Mouse (Mus musculus) hindbrain, embryonic 11.5 days (tissue): ENCODE measurements at regions not wholly inside any gene's neighbourhood (a gene's known extent, or its start where the extent isn't known, plus 50 kb on each side); places are given as distances from the start of the nearest gene placed in this dataset.

Source experiments
- ATAC-seq: fragments of 200-750 bp; cut with Nextera tagmentation; 2 replicates; pipeline ENCODE4 v1.8.0; 2017; ENCODE audit warnings: mild to moderate bottlenecking, moderate TSS enrichment, moderate library complexity; ENCODE audit not compliant: low FRiP score
- DNase-seq: peaks from one replicate; pipeline ENCODE4 v3.0.0-alpha.2; 2015; ENCODE audit warnings: low spot score
- H3K27ac ChIP-seq: fragments of 300-500 bp; sonication (generic); 2 replicates; pipeline ENCODE4 v1.5.1; 2014; ENCODE audit warnings: mild to moderate bottlenecking, low read depth, low read length
- H3K27me3 ChIP-seq: fragments of 300-500 bp; sonication (generic); 2 replicates; pipeline ENCODE4 v1.6.1; 2014; ENCODE audit warnings: mild to moderate bottlenecking, low read length, moderate library complexity, mixed read lengths; ENCODE audit not compliant: control insufficient read depth, insufficient read depth
- H3K36me3 ChIP-seq: fragments of 300-500 bp; sonication (generic); 2 replicates; pipeline ENCODE4 v1.6.1; 2014; ENCODE audit warnings: mild to moderate bottlenecking, low read length, moderate library complexity, mixed read lengths; ENCODE audit not compliant: control insufficient read depth, insufficient read depth
- H3K4me1 ChIP-seq: fragments of 300-500 bp; sonication (generic); replicated peaks from 2 replicates; pipeline ENCODE4 v1.6.1; 2014; ENCODE audit warnings: low read length, mixed read lengths; ENCODE audit not compliant: control insufficient read depth, insufficient read depth
- H3K4me2 ChIP-seq: fragments of 300-500 bp; sonication (generic); replicated peaks from 2 replicates; pipeline ENCODE4 v1.6.1; 2014; ENCODE audit warnings: mild to moderate bottlenecking, low read depth, low read length
- H3K4me3 ChIP-seq: fragments of 300-500 bp; sonication (generic); 2 replicates; pipeline ENCODE4 v1.5.1; 2014; ENCODE audit warnings: low read depth, low read length
- H3K9ac ChIP-seq: fragments of 300-500 bp; sonication (generic); 2 replicates; pipeline ENCODE4 v1.6.1; 2014; ENCODE audit warnings: low read depth, low read length
- H3K9me3 ChIP-seq: fragments of 300-500 bp; sonication (generic); 2 replicates; pipeline ENCODE4 v1.6.1; 2016; ENCODE audit warnings: low read length; ENCODE audit not compliant: control insufficient read depth
- WGBS: fragments of 180-500 bp; shearing (Covaris S2); extraction: QIAGEN DNeasy Blood & Tissue Kit; methylation state at CpG from one replicate; pipeline ENCODE4 v1.1.7; 2014; 5-methylcytosine and 5-hydroxymethylcytosine counted together

- ATAC-seq (no peak), DNase-seq (no peak)
- Histone ChIP-seq H3K9ac (no peak overlapping the region), H3K27ac (no peak overlapping the region), H3K4me3 (no peak overlapping the region), H3K27me3 (no peaks in the 10 kb centered on the region), H3K4me2 (no peak overlapping the region), H3K36me3 (no peaks in the 10 kb centered on the region), H3K9me3 (no peaks in the 10 kb centered on the region), H3K4me1 (0 out of 2 replicates have a peak, but pooled peaks cover 2% of the 10 kb centered on the region)
- 87% methylated on average over 2 of the region's 2 CpGs for WGBS
Measured at GRCm38 (mm10) chr2:179033171-179033570, 409.1 kb upstream of the Cdh4 start.

- H3K27me3 ChIP-seq, result no peaks in the 10 kb centered on the region
- H3K9me3 ChIP-seq, result no peaks in the 10 kb centered on the region
- no peak overlapping the region for H3K9ac ChIP-seq
- no peak overlapping the region for H3K4me2 ChIP-seq
- no peak overlapping the region for H3K4me3 ChIP-seq
- WGBS, result 84% methylated on average over 6 of the region's 6 CpGs
- ATAC-seq (no peak), DNase-seq (no peak)
- no peak overlapping the region for H3K27ac ChIP-seq
- H3K36me3 ChIP-seq, result no peaks in the 10 kb centered on the region
- H3K4me1 ChIP-seq, result 0 out of 2 replicates have a peak, but pooled peaks cover 2% of the 10 kb centered on the region
Measured at GRCm38 (mm10) chr2:179035446-179035845, 406.8 kb upstream of the Cdh4 start.

- DNase-seq (no peak), ATAC-seq (no peak)
- H3K4me2 ChIP-seq, result no peak overlapping the region
- no peak overlapping the region for H3K27ac ChIP-seq
- H3K9me3 ChIP-seq, result no peaks in the 10 kb centered on the region
- no peak overlapping the region for H3K9ac ChIP-seq
- 79% methylated on average over 2 of the region's 2 CpGs for WGBS
- no peak overlapping the region for H3K4me3 ChIP-seq
- H3K4me1 ChIP-seq, result 0 out of 2 replicates have a peak, but pooled peaks cover 2% of the 10 kb centered on the region
- no peaks in the 10 kb centered on the region for H3K36me3 ChIP-seq
- H3K27me3 ChIP-seq, result no peaks in the 10 kb centered on the region
Measured at GRCm38 (mm10) chr2:179039697-179040096, 402.5 kb upstream of the Cdh4 start.

GRCm38 (mm10) chr2:179043671-179044070, 398.6 kb upstream of the Cdh4 start:
- no peaks in the 10 kb centered on the region for H3K9me3 ChIP-seq
- 68% methylated on average over 4 of the region's 4 CpGs for WGBS
- ATAC-seq, result 0 out of 2 replicates have a peak, but pooled peaks have one; percentile 48

GRCm38 (mm10) chr2:179045361-179045760, 396.9 kb upstream of the Cdh4 start:
- H3K9me3 ChIP-seq, result no peaks in the 10 kb centered on the region
- H3K4me3 ChIP-seq, result no peak overlapping the region
- no peaks in the 10 kb centered on the region for H3K36me3 ChIP-seq
- no peak overlapping the region for H3K4me2 ChIP-seq
- ATAC-seq (peak; percentile 83), DNase-seq (peak; percentile 45)
- WGBS, result 32% methylated on average over 1 of the region's 1 CpGs
- no peaks in the 10 kb centered on the region for H3K4me1 ChIP-seq
- no peaks in the 10 kb centered on the region for H3K27me3 ChIP-seq
- no peak overlapping the region for H3K9ac ChIP-seq
- H3K27ac ChIP-seq, result no peak overlapping the region

More at GRCm38 (mm10) chr2:179043671-179044070, 398.6 kb upstream of the Cdh4 start:
- Histone ChIP-seq H3K4me2 (no peak overlapping the region), H3K4me3 (no peak overlapping the region), H3K27ac (no peak overlapping the region), H3K27me3 (no peaks in the 10 kb centered on the region), H3K9ac (no peak overlapping the region), H3K36me3 (no peaks in the 10 kb centered on the region), H3K4me1 (no peaks in the 10 kb centered on the region)
- DNase-seq, result no peak

- no peak for DNase-seq
- H3K9ac ChIP-seq, result no peak overlapping the region
- H3K4me3 ChIP-seq, result no peak overlapping the region
- H3K4me2 ChIP-seq, result no peak overlapping the region
- H3K27me3 ChIP-seq, result no peaks in the 10 kb centered on the region
- H3K4me1 ChIP-seq, result no peaks in the 10 kb centered on the region
- no peak overlapping the region for H3K27ac ChIP-seq
- 74% methylated on average over 8 of the region's 8 CpGs for WGBS
- H3K9me3 ChIP-seq, result no peaks in the 10 kb centered on the region
- no peak for ATAC-seq
- no peaks in the 10 kb centered on the region for H3K36me3 ChIP-seq
Measured at GRCm38 (mm10) chr2:179054441-179054840, 387.8 kb upstream of the Cdh4 start.

- DNase-seq (no peak), ATAC-seq (no peak)
- Histone ChIP-seq H3K9ac (no peak overlapping the region), H3K27me3 (no peaks in the 10 kb centered on the region), H3K4me2 (no peak overlapping the region), H3K27ac (no peak overlapping the region), H3K9me3 (no peaks in the 10 kb centered on the region), H3K4me3 (no peak overlapping the region), H3K4me1 (0 out of 2 replicates have a peak, but pooled peaks cover 4% of the 10 kb centered on the region), H3K36me3 (no peaks in the 10 kb centered on the region)
- WGBS, result 33% methylated on average over 8 of the region's 8 CpGs
Measured at GRCm38 (mm10) chr2:179064616-179065015, 377.6 kb upstream of the Cdh4 start.

- H3K27ac ChIP-seq, result no peak overlapping the region
- WGBS, result 73% methylated on average over 6 of the region's 6 CpGs
- no peak overlapping the region for H3K4me3 ChIP-seq
- H3K9ac ChIP-seq, result no peak overlapping the region
- H3K4me2 ChIP-seq, result no peak overlapping the region
- no peaks in the 10 kb centered on the region for H3K36me3 ChIP-seq
- no peak for DNase-seq
- H3K9me3 ChIP-seq, result no peaks in the 10 kb centered on the region
- H3K27me3 ChIP-seq, result no peaks in the 10 kb centered on the region
- ATAC-seq, result no peak
- 0 out of 2 replicates have a peak, but pooled peaks cover 4% of the 10 kb centered on the region for H3K4me1 ChIP-seq
Measured at GRCm38 (mm10) chr2:179069520-179069919, 372.7 kb upstream of the Cdh4 start.

- Histone ChIP-seq H3K27ac (no peak overlapping the region), H3K9ac (no peak overlapping the region), H3K4me3 (no peak overlapping the region), H3K4me1 (0 out of 2 replicates have a peak, but pooled peaks cover under 1% of the 10 kb centered on the region), H3K4me2 (no peak overlapping the region), H3K27me3 (no peaks in the 10 kb centered on the region), H3K9me3 (no peaks in the 10 kb centered on the region), H3K36me3 (no peaks in the 10 kb centered on the region)
- no peak for ATAC-seq
- 64% methylated on average over 1 of the region's 1 CpGs for WGBS
- DNase-seq, result peak; percentile 66
Measured at GRCm38 (mm10) chr2:179070346-179070745, 371.9 kb upstream of the Cdh4 start.
